Mouse (Mus musculus) gastrocnemius, postnatal 4 days (tissue): ENCODE measurements around the gene Ppip5k2. TPM values are rescaled to one million over a fixed set of nuclear protein-coding genes. Genes with fewer than 3 reads are reported as not detected.

ENCODE experiments used
- DNase-seq, 2 experiments: peaks; one replicate each; pipeline ENCODE4 v3.0.0; 2021 to 2022; ENCODE audit warnings: low spot score in 2 of 2, mixed read lengths in 2 of 2
- total RNA-seq, 2 experiments: library from RNA; stranded (reverse); gene quantifications; 2 replicates each; pipeline ENCODE4 v1.2.3; 2021

Gene Ppip5k2
- total RNA-seq, 2 experiments from 2014 or later = 10.1 to 12.8 TPM

DNA sequence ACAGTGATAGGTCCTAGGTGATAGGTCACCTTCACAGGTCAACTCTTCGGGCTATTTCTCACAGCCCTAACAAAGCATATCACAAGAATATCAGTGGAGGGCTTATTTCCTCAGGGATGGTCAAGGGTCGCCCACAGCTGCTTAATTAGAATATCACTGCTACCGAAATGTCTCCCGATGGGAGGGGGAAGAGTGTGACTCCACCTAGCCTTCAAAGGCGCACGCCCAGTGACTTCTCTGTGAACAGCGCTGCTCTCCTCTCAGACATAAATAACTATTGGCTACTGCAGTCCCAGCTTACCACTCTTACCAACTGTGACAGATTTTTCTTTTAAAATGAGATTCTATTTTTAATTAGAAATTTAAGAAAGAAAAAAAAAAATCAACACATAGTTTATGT lies 9.6 kb downstream of the Ppip5k2 start:
- no peak for DNase-seq

DNA sequence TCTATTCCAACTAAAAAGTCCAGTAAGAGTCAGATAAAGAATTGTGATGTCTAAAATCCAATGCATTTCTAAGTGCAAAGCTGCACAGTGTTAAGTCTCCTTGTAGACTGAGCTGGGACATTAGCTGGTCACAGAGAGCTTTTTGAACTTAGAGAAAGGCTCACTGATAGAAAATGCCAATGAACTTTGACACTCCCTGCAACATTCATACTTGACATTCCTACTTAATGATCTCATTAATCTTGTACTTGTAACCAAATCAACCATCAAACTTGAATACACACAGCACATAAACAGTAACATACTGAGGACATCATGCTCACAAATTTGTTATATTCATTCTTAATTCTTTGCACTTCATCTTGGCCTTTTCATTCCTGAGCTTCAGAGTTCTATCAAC lies 10.4 kb downstream of the Ppip5k2 start:
- DNase-seq = no peak

DNA sequence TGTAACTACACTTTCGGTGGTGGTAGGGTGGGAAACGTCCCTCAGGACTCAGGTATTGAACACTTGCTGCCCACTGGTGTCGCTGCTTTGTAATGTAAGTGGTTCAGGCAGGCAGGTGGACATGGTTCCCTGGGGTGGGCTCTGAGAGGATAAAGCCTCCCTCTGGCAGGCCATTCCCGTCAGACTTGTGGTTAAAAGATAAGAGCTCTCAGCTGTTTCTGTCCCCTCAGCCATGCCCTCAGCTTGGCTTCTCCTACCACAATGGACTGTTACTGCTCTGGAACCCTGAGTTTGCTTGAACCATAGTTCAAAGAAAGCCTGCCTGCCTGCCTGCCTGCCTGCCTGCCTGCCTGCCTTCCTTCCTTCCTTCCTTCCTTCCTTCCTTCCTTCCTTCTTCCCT lies 15.8 kb downstream of the Ppip5k2 start:
- DNase-seq = no peak

DNA sequence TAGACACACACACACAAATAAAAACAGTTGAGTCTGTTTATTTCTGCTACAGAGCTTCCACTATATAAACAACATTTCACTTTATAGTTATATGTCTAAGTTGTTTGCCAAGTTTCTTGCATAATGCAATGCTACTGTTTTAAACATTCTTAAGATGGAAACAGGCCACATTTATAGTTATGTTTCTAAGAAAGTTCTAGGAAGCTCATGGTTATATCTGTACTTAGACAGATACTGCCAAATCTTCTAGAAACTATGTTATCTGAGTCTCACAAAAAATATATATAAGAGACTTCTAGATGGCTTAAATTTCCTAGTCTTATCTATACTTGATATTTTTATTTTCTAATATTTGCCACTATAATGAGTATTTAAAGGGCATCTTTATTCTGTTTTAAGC lies 17.0 kb downstream of the Ppip5k2 start:
- no peak for DNase-seq

DNA sequence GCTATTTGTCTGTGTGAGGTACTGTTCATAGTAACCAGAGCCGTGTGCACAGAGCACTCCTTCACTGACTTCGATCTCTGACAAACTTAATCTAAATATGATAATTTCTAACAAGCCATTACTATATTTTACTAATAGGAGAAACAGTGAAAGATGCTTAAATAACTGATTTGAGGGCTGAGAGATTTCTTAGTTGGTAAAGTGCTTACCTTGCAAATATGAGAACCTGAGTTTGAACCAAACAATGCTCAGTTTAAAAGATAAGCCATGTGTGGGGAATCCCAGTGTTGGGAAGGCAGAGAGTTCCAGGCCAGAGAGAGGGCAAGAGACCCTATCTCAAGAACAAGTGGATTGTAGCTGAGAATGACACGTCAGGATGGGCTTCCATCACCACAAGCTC lies 22.0 kb downstream of the Ppip5k2 start:
- DNase-seq = no peak

DNA sequence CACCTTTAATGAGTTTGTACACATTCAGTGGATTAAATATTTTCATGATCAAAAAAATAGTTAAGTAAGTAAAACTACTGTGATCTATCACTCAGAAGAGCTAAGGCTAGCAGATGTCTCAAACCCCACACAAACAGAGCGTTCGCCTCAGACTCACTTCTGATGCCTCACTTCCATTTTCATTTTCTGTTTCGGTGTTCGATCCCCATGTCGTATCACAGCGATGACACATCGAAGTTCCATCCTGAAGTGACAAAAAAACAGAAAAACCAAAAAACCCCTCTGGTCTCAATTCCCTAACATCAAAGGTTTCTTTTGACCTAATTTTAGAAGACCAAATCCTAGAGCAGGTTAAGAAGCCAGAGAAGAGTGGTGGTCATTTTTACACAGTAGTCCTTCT lies 23.9 kb downstream of the Ppip5k2 start:
- no peak for DNase-seq

DNA sequence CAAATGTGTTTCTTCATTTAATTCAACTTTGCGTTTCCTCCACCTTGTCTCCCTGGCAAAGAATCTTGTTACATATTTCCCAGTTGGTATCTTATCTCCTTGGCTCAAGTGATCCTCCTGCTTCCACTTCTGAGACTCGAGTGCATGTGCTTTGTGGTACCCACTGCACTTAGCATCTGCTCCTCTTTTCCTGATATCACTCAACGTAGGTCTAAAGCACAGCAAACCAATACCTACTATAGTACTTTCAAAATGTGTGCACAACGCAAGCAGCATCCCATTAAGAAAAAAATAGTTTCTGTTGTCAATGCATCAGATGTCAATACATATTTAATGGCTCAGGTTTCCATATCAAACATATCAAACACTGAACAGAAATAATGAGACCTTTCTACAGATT lies 24.5 kb downstream of the Ppip5k2 start:
- no peak for DNase-seq

DNA sequence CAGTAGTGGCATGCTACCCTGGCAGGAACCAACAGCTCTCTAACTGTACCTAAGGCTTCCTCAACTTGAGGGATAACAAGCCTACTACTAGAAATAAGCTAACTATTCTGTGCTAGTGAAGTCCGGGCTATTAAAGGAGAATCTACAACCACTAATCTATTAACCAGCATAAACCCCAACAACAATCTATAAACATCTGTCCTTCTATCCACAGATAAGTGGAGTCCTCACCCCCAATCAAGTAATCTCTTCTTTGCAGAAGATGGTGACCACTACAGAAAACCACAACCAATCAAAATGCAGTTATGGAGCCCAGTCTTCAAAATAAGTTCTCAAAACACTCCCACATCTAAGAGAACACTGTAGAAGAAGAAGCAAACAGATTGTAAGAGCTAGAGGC lies 27.1 kb downstream of the Ppip5k2 start:
- DNase-seq = no peak

DNA sequence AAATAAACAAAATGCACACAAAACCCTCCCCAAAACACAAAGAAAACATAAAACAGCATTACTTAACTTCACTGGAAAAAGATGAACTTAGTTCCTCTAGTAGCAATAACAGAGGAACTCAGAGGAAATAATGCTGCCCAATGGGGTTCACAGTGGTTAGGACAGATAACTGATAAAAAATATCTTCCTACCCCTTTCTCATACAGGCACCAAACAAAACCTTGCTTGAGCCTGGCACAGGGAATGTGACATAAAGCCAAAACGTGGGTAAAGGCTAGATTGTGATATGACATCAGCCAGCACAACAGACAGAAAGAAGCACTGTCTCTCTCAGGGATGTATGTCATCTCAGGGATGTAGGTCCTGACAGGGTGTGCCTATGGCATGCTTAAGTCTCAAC lies 40.9 kb downstream of the Ppip5k2 start:
- DNase-seq = no peak

DNA sequence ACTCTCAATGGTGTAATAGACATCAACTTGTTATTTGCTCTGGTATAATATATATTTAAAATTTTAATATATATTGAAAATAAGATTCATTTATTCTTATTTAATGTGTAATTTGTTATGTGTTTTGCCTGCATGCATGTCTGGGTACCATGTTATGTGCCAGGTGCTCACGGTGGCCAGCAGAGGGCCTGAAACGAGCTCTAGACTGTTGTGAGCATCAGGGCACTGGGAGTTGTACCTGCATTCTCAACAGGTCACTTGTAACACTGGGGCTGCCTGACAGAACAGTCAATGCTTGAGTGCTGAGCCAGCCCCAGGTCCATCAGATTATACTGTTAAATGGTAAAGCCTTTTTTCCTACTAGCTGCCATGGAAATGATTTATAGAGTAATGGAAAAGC lies 43.5 kb downstream of the Ppip5k2 start:
- DNase-seq = no peak

DNA sequence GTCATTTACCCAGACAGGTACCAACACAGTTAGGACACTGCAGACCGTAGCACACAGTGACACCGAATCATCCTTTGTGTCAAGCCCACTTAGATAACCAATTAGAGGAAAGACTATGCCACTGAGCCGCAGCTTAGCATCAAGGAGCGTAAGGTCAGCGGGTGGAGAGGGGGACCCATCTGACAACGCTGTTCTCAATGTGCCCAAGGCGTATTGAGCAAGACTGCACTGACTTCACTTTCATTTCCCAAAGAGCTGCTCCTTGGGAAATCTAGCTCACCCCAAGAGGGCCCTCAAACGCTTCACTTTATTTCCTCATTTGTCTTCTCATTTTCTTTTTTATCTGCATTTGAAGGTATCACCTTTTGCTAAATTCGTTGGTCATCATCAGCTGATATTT lies 51.8 kb downstream of the Ppip5k2 start:
- no peak for DNase-seq

DNA sequence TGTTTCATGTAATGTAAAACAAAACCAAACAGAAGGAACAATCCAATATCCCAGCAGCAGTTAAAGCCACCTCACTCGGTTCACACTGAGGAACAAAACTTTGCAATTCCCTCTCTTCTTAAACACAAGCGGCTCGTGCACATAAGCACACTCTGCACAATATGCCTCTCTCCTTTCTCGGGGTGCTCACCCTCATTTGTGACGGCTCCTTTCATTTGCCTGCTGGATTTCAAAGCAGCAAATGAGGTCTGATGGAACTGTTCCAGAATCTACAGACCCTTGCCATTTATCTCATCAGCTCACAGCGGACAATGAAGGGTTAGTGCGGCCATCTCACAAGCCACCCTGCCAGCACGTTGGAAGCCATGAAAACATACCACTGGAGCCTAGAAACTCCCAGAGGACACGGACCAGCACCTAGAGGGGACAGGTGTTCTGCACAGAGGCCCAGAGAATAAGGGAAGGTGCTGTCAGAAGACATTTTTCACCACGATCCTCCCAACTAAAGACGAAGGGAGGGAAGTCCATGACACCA lies 55.8 kb downstream of the Ppip5k2 start:
- DNase-seq = no peak

DNA sequence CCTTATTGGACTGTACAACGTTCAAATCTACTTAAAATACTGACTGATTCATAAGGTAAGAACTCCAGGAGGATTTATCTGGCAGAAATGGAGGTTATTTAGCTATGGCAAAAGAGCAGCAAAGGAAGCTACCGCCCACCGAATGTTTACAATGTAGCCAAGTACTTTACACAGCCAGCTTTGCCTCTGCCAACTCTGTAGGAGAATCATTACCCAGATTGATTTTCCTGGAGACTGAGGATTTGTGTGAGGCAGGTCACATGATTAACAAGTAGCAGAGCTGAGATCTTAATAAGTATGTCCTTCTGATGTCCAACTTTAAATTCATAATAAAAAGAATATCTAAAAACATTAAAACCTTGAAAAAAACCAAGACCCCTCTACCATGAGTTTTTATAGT lies 59.7 kb downstream of the Ppip5k2 start:
- no peak for DNase-seq

DNA sequence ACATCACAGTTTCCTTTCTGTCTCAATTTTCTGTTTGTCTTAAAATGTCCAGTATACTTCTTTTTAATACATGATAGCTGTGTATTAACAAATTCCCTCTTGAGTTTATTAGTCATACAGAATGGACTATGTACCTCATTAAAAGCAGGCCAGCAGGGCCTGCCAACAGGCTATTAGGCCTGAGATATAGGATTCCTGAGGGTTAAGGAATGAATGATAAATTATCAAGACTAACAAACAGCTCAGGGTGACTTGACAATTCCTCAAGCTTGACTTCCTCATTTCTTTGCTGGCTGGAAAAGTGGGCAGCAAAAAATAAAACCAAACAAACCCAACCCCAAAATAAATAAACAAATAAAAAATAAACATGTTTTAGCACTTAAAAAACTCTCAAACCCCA lies 64.8 kb downstream of the Ppip5k2 start:
- no peak for DNase-seq

DNA sequence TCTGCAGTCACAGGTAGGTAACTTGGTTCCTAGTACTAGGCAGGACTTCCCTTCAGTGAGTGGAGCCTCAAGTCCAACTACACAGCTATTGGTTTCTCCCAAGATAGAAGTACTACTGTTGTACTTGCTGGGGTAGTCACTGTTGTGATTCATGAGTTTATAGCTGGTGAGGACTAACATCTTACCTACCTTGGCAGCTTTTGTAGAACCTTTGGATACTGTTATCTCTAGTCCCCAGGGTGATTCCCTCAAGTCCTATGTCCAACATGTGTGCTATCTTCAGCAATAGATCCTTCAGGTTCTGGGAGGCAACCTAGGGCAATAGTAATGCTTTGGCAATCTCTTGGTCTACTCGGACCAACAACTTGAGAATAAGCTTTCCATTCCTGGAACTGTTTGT lies 65.6 kb downstream of the Ppip5k2 start:
- DNase-seq = no peak

DNA sequence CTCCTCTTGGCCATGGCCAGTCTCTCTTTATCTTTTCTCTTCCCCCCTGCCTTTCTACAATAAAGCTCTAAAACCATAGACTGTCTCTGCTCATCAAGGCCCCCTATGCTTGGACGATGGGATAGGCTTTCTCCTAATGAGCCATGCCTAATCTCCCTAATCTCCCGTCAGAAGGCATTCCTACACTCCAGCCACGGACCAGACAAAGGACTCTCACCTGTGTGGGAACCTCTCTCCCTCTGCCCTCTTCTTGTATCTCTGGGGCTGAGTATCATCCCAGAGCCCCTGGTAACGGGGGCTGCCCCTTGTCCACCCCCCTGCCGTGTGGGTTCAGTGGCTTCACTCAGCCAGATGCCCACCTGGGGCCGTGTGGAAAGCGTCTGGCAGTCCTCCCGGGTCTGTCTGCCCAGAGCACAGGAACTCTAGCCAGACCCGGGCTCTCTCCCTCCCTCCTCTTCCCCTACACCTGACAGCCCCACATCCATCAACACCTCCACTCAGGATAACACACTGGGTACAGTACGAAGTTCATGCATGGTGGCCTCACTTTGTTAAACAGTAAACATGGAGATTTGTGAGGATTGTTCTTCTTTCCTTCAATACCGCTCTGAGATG lies 71.1 kb downstream of the Ppip5k2 start:
- DNase-seq = no peak

DNA sequence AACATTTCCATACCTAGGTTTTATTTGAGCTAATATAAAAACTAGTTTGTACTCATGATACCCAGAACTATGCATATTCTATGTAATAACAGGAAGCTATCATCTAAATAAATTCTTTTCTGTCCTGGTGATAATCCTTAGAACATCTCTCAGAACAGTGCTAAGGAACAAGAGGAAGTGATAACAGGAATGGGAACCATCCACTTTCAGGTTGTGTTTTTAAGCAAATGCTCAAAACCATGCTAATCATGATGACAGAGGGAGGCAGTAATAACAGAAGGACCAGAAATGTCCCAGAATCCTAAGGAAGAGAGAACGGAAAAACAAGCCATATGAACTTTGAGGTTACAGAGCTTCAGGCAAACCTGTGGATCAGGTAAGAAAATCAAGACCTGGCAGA lies 72.9 kb downstream of the Ppip5k2 start:
- no peak for DNase-seq

DNA sequence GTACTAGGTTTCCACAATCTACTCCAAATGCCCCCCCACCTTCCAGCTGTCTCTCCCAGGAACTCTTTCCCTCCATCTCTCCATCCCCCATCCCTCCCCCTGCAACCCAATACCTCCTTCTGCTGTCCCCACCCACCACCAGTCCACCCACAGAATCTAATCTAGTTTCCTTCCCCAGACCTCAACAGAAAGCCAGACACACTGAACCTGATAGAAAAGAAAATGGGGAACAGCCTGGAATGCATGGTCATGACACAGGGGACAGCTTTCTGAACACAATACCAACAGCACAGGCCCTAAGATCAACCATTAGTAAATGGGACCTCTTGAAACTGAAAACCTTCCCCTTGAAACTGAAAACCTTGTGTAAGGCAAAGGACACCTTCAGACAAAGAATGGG lies 76.4 kb downstream of the Ppip5k2 start:
- no peak for DNase-seq

DNA sequence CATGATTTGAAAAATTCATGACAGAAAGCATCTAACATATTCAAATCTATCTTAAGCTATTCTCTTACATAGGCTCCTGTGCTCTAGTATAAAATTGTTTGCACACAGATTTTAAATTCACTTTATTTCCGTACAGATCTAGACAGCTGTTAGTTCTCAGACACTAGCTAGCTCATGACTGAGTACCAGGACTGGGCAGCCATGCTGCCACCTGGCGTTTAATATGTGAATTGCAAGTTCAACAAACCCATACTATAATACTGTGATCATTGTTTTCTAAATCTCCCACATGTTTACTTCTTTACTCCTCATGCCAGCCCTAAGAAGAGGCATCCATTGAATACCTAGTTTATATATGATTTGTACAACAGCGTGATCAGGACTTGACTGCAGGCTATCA lies 81.5 kb downstream of the Ppip5k2 start:
- peak in 1 of 2 experiments; percentile 27 for DNase-seq

DNA sequence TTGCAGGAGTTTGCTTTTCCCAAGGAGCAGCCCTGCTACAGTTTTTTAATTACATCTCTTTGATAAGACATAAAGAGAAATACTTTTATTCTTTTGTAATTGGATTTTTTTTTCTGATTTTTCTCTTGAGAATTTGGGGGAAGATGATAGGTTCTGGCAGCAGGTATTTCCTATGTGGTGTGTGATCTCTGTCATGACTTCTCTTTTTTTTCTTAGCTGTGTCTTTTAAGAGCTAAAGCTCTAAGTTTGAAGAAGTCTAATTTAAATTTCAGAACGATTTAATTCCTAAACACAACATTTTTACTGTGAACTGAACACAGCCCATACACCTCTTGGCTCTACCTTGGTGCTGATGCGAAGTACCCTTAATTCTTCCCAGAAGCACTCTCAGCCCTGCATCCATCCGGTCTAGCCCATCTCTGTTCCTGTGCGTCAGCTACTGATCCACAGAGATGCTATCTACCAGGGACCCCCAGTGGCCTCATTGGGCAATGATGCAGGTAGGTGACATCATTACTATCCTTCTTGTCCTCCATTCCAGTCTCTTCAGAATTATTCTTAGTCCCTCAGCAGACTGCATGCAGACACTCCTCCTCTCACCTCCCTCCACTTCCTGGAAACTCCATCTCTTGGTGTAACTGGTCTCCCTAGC lies 93.6 kb downstream of the Ppip5k2 start:
- DNase-seq = no peak

DNA sequence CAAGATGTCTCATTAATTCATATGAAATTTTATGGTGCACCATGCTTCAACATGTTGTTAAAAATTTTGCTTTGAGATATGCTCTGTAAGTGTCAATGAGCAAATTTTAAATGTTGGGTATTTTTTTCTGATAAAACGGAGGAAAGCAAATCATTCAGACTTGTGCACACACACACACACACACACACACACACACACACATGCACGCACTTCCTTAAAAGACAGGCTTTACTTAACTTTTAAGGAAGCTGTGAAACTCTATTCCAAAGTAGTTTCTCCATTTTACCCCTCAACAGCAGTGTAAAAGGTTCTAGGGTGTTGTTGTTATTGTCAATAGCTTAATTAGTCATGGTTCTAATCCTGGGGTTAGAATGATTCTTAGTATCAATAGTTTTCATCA lies 94.1 kb downstream of the Ppip5k2 start:
- no peak for DNase-seq

DNA sequence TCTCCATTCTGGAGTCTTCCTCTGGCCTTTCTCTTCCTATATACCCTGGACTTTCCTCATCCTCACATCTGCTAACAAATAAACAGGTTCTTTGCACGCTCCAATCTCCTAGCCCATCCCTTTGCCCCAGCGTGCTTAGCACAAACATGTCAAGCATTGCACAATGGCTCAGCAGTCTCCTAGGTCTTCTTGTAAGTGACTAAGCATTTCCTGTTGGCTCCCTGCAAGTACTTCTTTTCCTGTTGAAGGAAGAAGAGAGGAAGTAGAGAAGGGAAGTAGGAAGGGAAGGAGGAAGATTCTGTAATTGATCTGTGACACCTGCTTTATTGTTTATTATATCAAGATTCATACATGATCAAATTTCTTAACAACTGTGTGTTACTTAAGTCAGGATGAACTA lies 97.4 kb downstream of the Ppip5k2 start:
- no peak for DNase-seq

DNA sequence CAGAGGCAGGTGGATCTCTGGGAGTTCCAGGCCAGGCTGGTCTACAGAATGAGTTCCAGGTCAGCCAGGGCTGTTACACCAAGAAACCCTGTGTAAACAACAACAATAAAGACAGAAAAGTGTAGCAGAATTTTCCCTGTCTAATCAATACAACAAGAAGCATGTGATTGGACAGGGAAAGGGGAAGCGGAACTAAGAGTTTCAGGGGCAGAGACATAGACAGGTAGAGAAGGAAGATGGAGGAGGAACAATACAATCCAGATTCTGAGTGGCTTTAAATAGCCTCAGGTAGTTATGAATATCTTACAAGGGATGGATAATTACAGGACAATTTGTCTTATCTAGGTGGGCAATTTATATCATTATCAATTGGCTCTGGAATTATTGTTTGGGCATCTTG lies 102.9 kb downstream of the Ppip5k2 start:
- DNase-seq = no peak
